Mouse (Mus musculus) G1E (cell line): ENCODE results near the gene Tec.

Experiments used
- CTCF ChIP-seq: IDR thresholded peaks from 2 replicates; pipeline ENCODE4 v1.5.1; 2012; ENCODE audit warnings: low read depth, low read length, inconsistent platforms, mixed read lengths
- GATA1 ChIP-seq: IDR thresholded peaks from 2 replicates; pipeline ENCODE4 v1.6.1; 2012; ENCODE audit warnings: borderline replicate concordance, low read length, inconsistent platforms, mixed read lengths

DNA sequence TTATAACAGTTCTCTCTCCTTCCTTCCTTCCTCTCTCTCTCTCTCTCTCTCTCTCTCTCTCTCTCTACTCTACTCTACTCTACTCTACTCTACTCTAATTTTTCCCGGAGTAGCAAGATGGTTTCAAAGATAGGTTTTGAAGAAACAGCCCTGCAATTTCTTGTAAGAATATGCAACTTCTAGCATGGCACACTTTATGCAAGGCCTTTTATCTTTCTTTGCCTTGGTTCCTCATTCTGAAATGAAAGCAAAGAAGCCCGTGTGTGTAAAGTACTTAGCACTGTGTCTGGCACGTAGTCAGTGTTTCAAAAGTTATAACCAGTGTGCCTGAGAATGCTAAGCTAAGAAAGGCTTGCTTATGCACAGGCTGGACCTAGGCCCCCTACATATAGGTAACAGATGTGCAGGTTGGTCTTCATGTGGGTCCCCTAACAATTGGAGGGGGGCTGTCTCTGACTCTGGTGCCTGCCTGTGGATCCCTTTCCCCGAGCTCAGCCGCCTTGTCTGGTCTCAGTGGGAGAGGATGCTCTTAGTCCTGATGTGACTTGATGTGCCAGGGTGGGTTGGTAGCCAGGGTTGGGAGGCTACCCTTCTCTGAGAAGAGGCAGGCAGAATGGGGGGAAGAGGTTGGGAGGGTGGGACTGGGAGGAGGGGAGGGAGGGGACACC, 49.6 kb downstream of the Tec start:
- TF ChIP-seq CTCF, result no peak
- TF ChIP-seq GATA1, result no peak
